Mouse (Mus musculus) forebrain, embryonic 14.5 days (tissue): ENCODE data around the gene Nr6a1. TPM values are rescaled to one million over a fixed set of nuclear protein-coding genes. Genes with fewer than 3 reads are reported as not detected.
A peak's percentile ranks its signal among the peaks of the same experiment; 100 is the strongest.

Source experiments
- ATAC-seq: fragments of 200-750 bp; cut with Nextera tagmentation; 2 replicates; pipeline ENCODE4 v1.8.0; 2017; ENCODE audit warnings: mild to moderate bottlenecking, moderate library complexity
- DNase-seq: peaks from one replicate; pipeline ENCODE4 v3.0.0-alpha.2; 2015; ENCODE audit warnings: low spot score
- H3K27ac ChIP-seq: fragments of 300-500 bp; sonication (generic); 2 replicates; pipeline ENCODE4 v1.5.1; 2014; ENCODE audit warnings: low read depth, mild to moderate bottlenecking, control low read depth, low read length, moderate library complexity
- H3K27me3 ChIP-seq: fragments of 300-500 bp; sonication (generic); replicated peaks from 2 replicates; pipeline ENCODE4 v1.6.1; 2014; ENCODE audit warnings: low read length, control low read depth, mixed read lengths; ENCODE audit not compliant: control insufficient read depth, insufficient read depth
- H3K36me3 ChIP-seq: fragments of 300-500 bp; sonication (generic); 2 replicates; pipeline ENCODE4 v1.6.1; 2014; ENCODE audit warnings: low read length, control low read depth; ENCODE audit not compliant: control insufficient read depth, insufficient read depth
- H3K4me1 ChIP-seq: fragments of 300-500 bp; sonication (generic); 2 replicates; pipeline ENCODE4 v1.6.1; 2014; ENCODE audit warnings: antibody characterized with exemption, low read length, control low read depth; ENCODE audit not compliant: control insufficient read depth, insufficient read depth
- H3K4me2 ChIP-seq: fragments of 300-500 bp; sonication (generic); 2 replicates; pipeline ENCODE4 v1.6.1; 2014; ENCODE audit warnings: mild to moderate bottlenecking, control low read depth, low read length
- H3K4me3 ChIP-seq: fragments of 300-500 bp; sonication (generic); 2 replicates; pipeline ENCODE4 v1.5.1; 2014; ENCODE audit warnings: low read depth, low read length, control low read depth
- H3K9ac ChIP-seq: fragments of 300-500 bp; sonication (generic); 2 replicates; pipeline ENCODE4 v1.6.1; 2014; ENCODE audit warnings: mild to moderate bottlenecking, low read length, control low read depth, moderate library complexity
- H3K9me3 ChIP-seq: fragments of 300-500 bp; sonication (generic); replicated peaks from 2 replicates; pipeline ENCODE4 v1.6.1; 2016; ENCODE audit warnings: low read length, control low read depth, mixed read lengths; ENCODE audit not compliant: control insufficient read depth
- WGBS: fragments of 180-500 bp; shearing (Covaris S2); extraction: QIAGEN DNeasy Blood & Tissue Kit; methylation state at CpG from one replicate; pipeline ENCODE4 v1.1.7; 2014; 5-methylcytosine and 5-hydroxymethylcytosine counted together
- polyA plus RNA-seq: library from polyadenylated mRNA; unstranded; fragments of >200 nt; fragmentation: Nextera tagmentation; extraction: Ambion mirVana; gene quantifications from 2 replicates; pipeline ENCODE4 v1.2.1, GENCODE M21; 2014

Gene Nr6a1
- polyA plus RNA-seq, 1 experiment from 2014 or later, result 0.67 TPM

DNA sequence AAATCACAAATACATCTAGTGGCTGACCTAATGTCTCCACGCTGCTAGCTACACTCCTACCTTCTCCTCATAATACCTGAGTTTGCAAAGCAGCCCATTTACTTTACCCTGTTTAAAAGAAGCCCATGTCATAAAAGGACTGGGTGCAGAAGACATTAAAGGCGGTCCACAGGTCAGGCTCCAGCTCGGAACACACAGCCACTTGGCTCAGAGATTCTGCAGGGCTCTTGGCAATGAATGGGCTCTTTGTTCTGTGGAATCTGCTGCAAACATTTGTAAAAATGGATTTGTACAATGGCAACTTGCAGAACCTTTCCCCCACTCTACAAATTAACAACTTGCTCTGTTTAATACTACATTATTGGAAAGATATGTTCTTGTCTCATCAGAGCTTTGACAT lies 202.1 kb downstream of the Nr6a1 start:
- Histone ChIP-seq H3K36me3 (no peaks in the 10 kb centered on the region), H3K27ac (no peak overlapping the region), H3K4me3 (no peak overlapping the region), H3K9me3 (no peaks in the 10 kb centered on the region), H3K27me3 (no peaks in the 10 kb centered on the region), H3K4me2 (no peak overlapping the region), H3K9ac (no peak overlapping the region), H3K4me1 (no peaks in the 10 kb centered on the region; the same call in 1 of the 2 replicates)
- ATAC-seq (no peak), DNase-seq (peak; percentile 20)
- 28% methylated on average over 3 of the region's 3 CpGs for WGBS

DNA sequence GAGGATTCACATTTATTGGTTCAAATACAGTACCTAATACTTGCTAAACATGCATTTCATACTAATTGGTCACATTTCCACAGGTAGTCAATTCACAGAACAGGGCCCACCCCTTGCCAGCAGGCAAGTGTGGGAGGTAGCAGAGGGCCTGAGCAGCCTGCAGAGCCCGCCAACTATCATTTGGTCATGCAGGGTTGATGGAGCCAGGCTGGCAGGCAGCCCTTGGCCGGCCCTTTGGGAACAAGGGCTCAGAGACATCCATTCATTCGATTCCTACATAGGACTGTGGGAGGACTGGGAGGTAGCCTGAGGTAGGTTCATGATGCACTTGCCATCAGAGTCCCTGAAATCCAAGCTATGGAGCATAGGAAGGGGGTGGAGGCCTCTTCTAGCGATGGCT lies 204.1 kb downstream of the Nr6a1 start:
- DNase-seq (no peak), ATAC-seq (no peak)
- no peaks in the 10 kb centered on the region for H3K27me3 ChIP-seq
- H3K4me3 ChIP-seq, result no peak overlapping the region
- H3K36me3 ChIP-seq, result no peaks in the 10 kb centered on the region
- H3K9ac ChIP-seq, result no peak overlapping the region
- H3K27ac ChIP-seq, result no peak overlapping the region
- 83% methylated on average over 4 of the region's 4 CpGs for WGBS
- H3K9me3 ChIP-seq, result no peaks in the 10 kb centered on the region
- H3K4me2 ChIP-seq, result no peak overlapping the region
- no peaks in the 10 kb centered on the region; the same call in 1 of the 2 replicates for H3K4me1 ChIP-seq

DNA sequence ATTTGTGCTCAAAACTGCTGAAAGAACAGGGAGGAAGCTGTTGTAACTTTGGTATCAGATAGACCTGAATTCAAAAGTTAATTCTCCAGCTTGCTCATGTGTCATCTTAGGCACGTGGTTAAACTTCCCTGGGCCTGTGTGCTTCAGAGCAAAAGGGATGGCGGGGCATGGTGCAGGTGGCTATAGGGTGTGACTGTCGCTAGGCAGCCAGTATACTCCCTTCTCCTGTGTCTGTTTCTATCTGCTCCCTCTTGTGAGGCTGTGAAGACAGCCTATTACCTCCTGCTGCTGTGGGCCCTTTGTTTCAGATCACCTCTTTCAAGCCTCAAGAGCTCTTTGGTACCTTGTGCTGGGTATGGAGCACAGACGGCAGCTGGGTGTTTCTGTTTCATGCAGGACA lies 205.4 kb downstream of the Nr6a1 start:
- no peak overlapping the region for H3K4me3 ChIP-seq
- no peak overlapping the region for H3K4me2 ChIP-seq
- H3K9ac ChIP-seq, result no peak overlapping the region
- DNase-seq, result no peak
- H3K36me3 ChIP-seq, result no peaks in the 10 kb centered on the region
- H3K4me1 ChIP-seq, result no peaks in the 10 kb centered on the region; the same call in 1 of the 2 replicates
- 28% methylated on average over 4 of the region's 4 CpGs for WGBS
- no peak for ATAC-seq
- no peaks in the 10 kb centered on the region for H3K9me3 ChIP-seq
- H3K27ac ChIP-seq, result no peak overlapping the region
- no peaks in the 10 kb centered on the region for H3K27me3 ChIP-seq

DNA sequence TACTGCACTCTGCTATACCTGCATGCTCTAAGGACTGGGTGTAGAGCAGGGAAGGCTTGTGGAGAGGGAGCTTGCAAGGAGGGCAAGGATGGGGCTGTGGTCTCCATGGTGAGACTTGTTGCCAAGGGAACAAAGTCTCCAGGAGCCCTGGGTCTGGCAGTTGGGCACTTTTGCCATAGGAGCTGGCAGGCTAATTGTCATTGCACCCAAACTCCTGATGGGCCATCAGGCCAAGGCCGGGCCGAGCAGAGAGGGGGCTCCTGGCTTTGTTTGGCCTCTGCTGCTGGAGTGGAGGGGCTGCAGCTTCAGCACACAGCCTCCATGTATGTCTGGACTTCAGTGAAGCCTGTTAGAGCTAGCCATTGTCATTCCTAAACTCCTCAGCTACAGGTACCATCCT lies 206.8 kb downstream of the Nr6a1 start:
- Histone ChIP-seq H3K4me2 (no peak overlapping the region), H3K27ac (no peak overlapping the region), H3K4me1 (no peaks in the 10 kb centered on the region; the same call in 1 of the 2 replicates), H3K9ac (no peak overlapping the region), H3K4me3 (no peak overlapping the region), H3K27me3 (no peaks in the 10 kb centered on the region), H3K36me3 (no peaks in the 10 kb centered on the region), H3K9me3 (no peaks in the 10 kb centered on the region)
- no peak for ATAC-seq
- DNase-seq, result no peak
- 49% methylated on average over 2 of the region's 2 CpGs for WGBS

GRCm38 (mm10) chr2:38719354-38719753 lies 208.1 kb downstream of the Nr6a1 start:
- H3K27me3 ChIP-seq, result 0 out of 2 replicates have a peak, but pooled peaks cover under 1% of the 10 kb centered on the region
- no peaks in the 10 kb centered on the region for H3K9me3 ChIP-seq
- no peak overlapping the region for H3K4me3 ChIP-seq
- WGBS, result 85% methylated on average over 6 of the region's 6 CpGs
- no peaks in the 10 kb centered on the region; the same call in 1 of the 2 replicates for H3K4me1 ChIP-seq
- no peak for ATAC-seq
- no peak overlapping the region for H3K27ac ChIP-seq
- H3K4me2 ChIP-seq, result no peak overlapping the region
- no peaks in the 10 kb centered on the region for H3K36me3 ChIP-seq
- no peak overlapping the region for H3K9ac ChIP-seq
- DNase-seq, result no peak

DNA sequence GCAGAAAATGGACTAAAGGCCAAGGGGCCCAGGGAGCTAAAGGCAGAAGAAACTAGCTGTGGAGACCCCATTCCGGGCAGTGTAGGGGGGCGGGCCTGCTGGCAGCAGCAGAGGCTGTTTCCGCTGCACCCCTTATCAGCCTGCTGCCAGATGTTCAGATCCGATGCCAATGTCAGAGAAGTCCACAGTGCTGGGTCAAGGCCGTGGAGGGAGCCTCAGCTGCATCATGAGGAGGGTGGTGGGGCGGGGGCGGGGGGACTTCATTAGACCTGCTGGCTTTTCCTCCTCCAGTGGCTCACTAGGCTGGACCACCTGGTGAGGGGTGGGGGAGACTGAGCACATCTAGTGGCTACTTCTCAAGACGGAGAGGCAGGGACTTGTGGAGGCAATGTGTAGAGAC lies 208.8 kb downstream of the Nr6a1 start:
- 64% methylated on average over 6 of the region's 8 CpGs for WGBS
- no peak overlapping the region for H3K4me2 ChIP-seq
- H3K27ac ChIP-seq, result no peak overlapping the region
- ATAC-seq (no peak), DNase-seq (no peak)
- H3K4me1 ChIP-seq, result no peaks in the 10 kb centered on the region; the same call in 1 of the 2 replicates
- no peaks in the 10 kb centered on the region for H3K9me3 ChIP-seq
- no peak overlapping the region for H3K4me3 ChIP-seq
- peaks cover 7% of the 10 kb centered on the region for H3K27me3 ChIP-seq
- no peaks in the 10 kb centered on the region for H3K36me3 ChIP-seq
- H3K9ac ChIP-seq, result no peak overlapping the region

GRCm38 (mm10) chr2:38717436-38717835 lies 210.1 kb downstream of the Nr6a1 start:
- WGBS, result 85% methylated on average over 2 of the region's 2 CpGs
- Histone ChIP-seq H3K9ac (no peak overlapping the region), H3K36me3 (no peaks in the 10 kb centered on the region), H3K4me1 (no peaks in the 10 kb centered on the region; the same call in 1 of the 2 replicates), H3K27ac (no peak overlapping the region), H3K27me3 (peaks cover 19% of the 10 kb centered on the region), H3K4me3 (no peak overlapping the region), H3K4me2 (no peak overlapping the region), H3K9me3 (no peaks in the 10 kb centered on the region)
- ATAC-seq (no peak), DNase-seq (no peak)

DNA sequence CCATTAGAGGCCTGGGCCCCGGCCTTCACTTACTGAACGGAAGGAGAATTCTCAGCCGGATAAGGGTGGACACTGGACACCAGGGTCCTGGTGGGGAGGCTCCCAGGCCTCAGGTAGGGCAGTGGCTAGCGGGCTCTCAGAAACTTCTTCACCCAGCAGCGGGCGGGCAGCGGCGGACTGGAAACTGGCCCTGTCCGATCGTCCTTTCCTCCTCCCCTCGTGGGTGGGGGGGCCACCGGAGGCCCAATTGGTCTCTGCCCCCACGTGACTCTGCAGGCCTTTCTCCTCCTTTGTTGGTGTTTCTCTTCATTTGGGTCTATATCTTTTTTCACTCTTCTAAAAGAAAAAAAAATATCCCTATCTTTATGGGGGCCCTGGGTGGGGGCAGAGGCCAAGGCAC lies 213.2 kb downstream of the Nr6a1 start, which contains the start of gene Nr5a1:
Nr5a1 (minus strand) TSS at position 219 of the 400 bp plus-strand sequence.
- H3K4me3 ChIP-seq, result no peak within 1 kb of the TSS
- no peak within 1 kb of the TSS for H3K27ac ChIP-seq
- H3K27me3 ChIP-seq, result peaks cover 46% of the 10 kb centered on the region
- no peak within 1 kb of the TSS for H3K9ac ChIP-seq
- H3K36me3 ChIP-seq, result no peaks in the 10 kb centered on the region
- H3K4me2 ChIP-seq, result no peak within 1 kb of the TSS
- no peaks in the 10 kb centered on the region for H3K9me3 ChIP-seq
- ATAC-seq, result no peak
- no peak for DNase-seq
- H3K4me1 ChIP-seq, result peaks cover 7% of the 10 kb centered on the region
- WGBS, result 94% methylated on average over 12 of the region's 13 CpGs

GRCm38 (mm10) chr2:38713596-38713995 lies 213.9 kb downstream of the Nr6a1 start:
- ATAC-seq, result no peak
- Histone ChIP-seq H3K4me2 (no peak overlapping the region), H3K27me3 (peaks cover 54% of the 10 kb centered on the region), H3K36me3 (no peaks in the 10 kb centered on the region), H3K9me3 (no peaks in the 10 kb centered on the region), H3K9ac (no peak overlapping the region), H3K4me1 (peaks cover 7% of the 10 kb centered on the region), H3K4me3 (no peak overlapping the region), H3K27ac (no peak overlapping the region)
- WGBS, result 78% methylated on average over 3 of the region's 3 CpGs
- no peak for DNase-seq
